Mouse (Mus musculus) left cerebral cortex, adult 2 months (tissue): ENCODE data around the gene Crhr1. TPM values are rescaled to one million over a fixed set of nuclear protein-coding genes. Genes with fewer than 3 reads are reported as not detected.
A peak's percentile ranks its signal among the peaks of the same experiment; 100 is the strongest.

Source experiments
- DNase-seq, 2 experiments: peaks; one replicate each; pipeline ENCODE4 v3.0.0; 2021 to 2022; ENCODE audit warnings: low spot score in 2 of 2, mixed read lengths in 1 of 2; ENCODE audit errors: extremely low spot score in 1 of 2
- H3K27ac ChIP-seq: fragments of 200-600 bp; 2 replicates; pipeline ENCODE4 v1.8.1; 2022
- H3K4me3 ChIP-seq: fragments of 200-600 bp; 2 replicates; pipeline ENCODE4 v1.8.1; 2022
- CTCF ChIP-seq: fragments of 200-600 bp; IDR thresholded peaks from 2 replicates; pipeline ENCODE4 v1.8.1; 2022; ENCODE audit warnings: antibody characterized with exemption, mild to moderate bottlenecking, moderate library complexity
- intact Hi-C: fragments of 180-260 bp; cut with DNase I; formaldehyde crosslinking; loops from one replicate; pipeline ENCODE4 v1.15.1; 2025
- long read RNA-seq, 2 experiments: library from polyadenylated mRNA; stranded (forward); transcript quantifications; one replicate each; pipeline ENCODE4 v2.0.0; 2021; ENCODE audit warnings: borderline mapping rate in 2 of 2
- total RNA-seq, 2 experiments: library from RNA; stranded (reverse); gene quantifications; 2 replicates each; pipeline ENCODE4 v1.2.3; 2021

Crhr1 gene
- total RNA-seq: 10 to 100 TPM; 27.9 to 31.8 TPM
- long read RNA-seq, experiment 1, transcript Crhr1-201 (13 exons, 2,460 nt): major isoform, 16 of 32 reads
- long read RNA-seq, experiment 1, partial matches to known transcripts: 3 of 32 reads
- long read RNA-seq, experiment 1, other reads (novel, unspliced or antisense): 13 of 32 reads
- long read RNA-seq, experiment 2, transcript Crhr1-201 (13 exons, 2,460 nt): major isoform, 10 of 32 reads
- long read RNA-seq, experiment 2, partial matches to known transcripts: 5 of 32 reads
- long read RNA-seq, experiment 2, other reads (novel, unspliced or antisense): 17 of 32 reads

DNA sequence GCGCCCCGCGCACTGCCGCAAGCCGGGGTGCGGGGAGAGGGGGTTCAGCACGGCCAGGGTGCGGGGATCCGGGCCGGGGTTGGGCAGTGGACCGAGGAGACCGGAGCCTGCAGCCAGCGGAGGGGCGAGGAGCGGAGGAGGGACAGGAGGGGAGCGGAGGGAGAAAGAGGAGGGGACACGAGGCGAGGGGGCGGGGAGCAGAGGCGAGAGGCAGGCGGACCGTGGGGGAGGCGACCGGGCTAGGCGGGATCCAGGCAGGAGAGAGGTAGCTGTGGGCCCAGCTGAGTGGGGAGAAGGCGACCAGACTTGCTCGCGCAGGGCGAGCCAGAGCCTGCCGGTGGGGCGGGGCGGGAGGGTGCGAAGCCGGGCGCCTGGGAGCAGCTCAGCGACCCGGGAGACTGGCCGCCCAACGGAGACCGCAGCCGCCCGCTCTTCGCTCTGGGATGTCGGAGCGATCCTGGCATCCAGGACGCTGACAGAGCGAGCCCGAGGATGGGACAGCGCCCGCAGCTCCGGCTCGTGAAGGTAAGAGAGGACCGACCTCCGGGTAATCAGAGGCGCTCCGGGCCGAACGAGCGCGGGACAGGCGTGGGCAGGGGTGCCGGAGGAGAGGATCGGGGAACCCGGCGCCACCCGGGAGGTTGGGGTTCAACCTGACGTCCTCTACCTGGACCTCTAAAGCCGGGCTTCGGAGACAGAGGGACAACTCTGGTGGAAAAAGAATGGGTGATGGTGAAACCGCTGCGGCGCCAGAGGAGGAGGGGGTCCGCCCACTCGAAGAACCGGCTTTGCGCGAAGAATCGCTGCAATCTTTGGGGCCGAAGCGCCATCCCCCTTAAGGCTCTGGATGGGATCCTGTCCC, at the start of gene Crhr1:
Gene Crhr1, plus strand, starts transcription at position 276 of the 862 bp plus-strand sequence.
- peak within 1 kb of the TSS; percentile 90 for H3K27ac ChIP-seq
- DNase-seq: peak; percentile 50 to 66
- H3K4me3 ChIP-seq: peak within 1 kb of the TSS; percentile 71
- no peak for TF ChIP-seq CTCF
- intact Hi-C loops: loop anchor here (2.0 to 5.0 kb wide), 3 partner anchors 38 to 106 kb away; no protein-coding TSS in a partner anchor

DNA sequence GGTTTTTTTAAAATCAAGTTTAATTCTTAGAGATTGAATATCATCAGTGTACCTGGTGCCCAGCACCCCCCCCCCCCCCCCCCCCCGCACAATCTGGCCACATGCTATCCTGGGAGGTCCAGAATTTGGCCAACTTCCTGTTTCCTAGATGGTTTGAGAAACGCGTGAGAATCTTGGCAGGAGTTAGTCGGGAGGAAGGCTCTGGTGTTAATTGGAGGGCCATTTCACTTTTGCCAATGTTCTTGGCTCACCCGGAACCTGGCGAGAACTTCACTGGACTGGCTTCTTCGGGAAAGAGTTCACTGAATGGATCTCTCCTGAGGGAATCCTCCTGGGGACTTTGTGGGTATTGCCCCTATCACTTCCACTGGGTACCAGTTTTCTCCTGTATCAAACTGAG, 49.4 kb upstream of the Crhr1 start:
- Histone ChIP-seq H3K4me3 (no peak overlapping the region), H3K27ac (no peak overlapping the region)
- DNase-seq: no peak
- no peak for TF ChIP-seq CTCF
- intact Hi-C loops: no loop called here

DNA sequence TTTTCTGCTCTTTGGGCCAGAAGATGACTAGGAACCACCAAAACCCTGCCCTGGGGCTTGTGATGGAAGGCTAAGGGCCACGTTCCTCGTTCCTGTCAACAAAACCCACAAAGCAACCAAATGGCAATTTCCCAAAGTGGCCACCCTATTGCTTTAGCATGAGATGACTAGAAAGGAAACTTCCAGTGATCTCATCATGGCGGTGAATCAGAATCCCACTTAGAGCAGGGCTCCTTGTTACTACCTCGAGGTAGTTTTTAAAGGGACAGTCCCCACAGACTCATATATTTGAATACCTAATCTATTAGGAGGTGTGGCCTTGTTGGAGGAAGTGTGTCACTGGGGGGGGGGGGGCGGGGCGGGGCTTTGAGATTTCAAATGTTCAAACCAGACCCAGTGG, 48.9 kb upstream of the Crhr1 start:
- H3K4me3 ChIP-seq: no peak overlapping the region
- H3K27ac ChIP-seq: no peak overlapping the region
- no peak for DNase-seq
- intact Hi-C loops: no loop called here
- no peak for TF ChIP-seq CTCF

DNA sequence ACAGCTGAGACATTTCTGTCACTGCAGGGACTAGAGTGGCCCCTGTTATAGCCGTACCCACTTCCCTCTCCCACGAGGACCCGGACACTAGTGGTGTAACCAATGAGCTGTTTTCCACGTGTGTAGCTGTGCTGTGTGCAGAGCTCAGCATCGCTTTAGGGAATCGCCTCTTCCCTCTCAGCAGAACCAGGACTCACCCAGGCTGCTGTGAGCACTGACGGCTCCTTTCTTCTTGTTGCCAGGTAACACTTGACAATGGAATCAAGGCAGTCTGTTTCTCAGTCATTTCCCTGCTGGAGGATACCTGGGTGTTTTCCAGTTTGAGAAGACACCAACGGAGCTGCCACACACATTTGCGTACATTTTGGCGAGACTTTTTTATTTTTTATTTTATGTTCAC, 44.1 kb upstream of the Crhr1 start:
- no peak overlapping the region for H3K27ac ChIP-seq
- intact Hi-C loops: no loop called here
- H3K4me3 ChIP-seq: no peak overlapping the region

DNA sequence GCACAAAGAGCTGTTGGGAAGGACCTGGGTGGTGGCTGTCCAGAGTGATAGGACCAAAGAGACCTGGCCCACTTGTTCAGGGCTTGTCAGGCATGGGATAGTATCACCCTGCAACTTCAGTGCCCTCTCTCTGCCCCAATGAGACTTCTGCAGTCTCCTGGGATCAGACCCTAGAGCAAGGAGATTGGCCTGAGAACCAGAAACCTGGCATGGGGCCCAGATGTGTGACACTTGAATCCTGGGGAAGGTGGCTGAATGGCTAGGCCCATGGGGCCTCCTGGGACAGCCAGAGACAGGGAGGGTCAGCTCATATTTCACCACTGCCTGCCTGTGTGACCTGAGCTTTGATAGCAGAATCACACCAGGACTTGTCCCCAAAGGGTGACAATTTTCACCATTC, 41.9 kb upstream of the Crhr1 start:
- TF ChIP-seq CTCF: no peak
- H3K27ac ChIP-seq: no peak overlapping the region
- no peak for DNase-seq
- intact Hi-C loops: no loop called here
- H3K4me3 ChIP-seq: no peak overlapping the region

More for the DNA sequence above, 44.1 kb upstream of the Crhr1 start:
- DNase-seq: no peak
- no peak for TF ChIP-seq CTCF

DNA sequence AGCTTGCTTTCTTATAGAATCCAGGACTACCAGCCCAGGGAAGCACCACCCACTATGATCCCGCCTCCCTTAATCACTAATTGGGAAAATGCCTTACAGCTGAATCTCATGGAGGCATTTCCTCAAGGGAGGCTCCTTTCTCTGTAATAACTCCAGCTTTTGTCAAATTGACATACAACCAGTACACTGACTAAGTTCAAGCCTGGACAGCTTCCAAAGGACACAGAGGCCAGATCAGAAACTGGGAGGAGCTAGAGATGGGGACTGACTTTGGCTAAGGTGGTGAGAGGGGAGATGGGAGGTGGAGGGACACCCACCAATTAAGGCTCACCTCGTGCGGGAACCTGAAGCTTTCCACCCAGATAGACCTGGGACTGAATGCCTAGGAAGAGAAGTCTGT, 37.5 kb upstream of the Crhr1 start:
- DNase-seq: no peak
- H3K27ac ChIP-seq: no peak overlapping the region
- intact Hi-C loops: no loop called here
- no peak for TF ChIP-seq CTCF
- no peak overlapping the region for H3K4me3 ChIP-seq

DNA sequence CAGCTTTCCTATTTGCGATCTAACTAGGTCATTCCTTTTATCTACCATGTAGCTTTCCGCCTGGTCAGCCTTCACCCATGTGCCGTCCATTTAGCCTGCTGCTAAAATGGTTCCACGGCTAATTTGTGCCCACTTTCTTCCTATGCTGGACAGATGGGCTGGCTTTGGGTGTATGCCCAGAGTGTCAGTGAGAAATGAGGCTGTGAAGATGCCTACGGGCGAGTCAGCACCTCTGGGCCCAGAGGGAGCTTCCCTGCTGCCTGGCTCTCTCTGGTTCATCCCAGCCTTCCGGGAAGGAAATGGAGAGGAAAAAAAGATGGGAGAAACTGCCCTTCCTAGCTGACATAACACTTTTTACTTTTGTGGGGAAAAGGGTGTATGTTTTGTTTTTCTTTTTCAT, 36.1 kb upstream of the Crhr1 start:
- Histone ChIP-seq H3K27ac (no peak overlapping the region), H3K4me3 (no peak overlapping the region)
- DNase-seq: no peak
- TF ChIP-seq CTCF: no peak
- intact Hi-C loops: no loop called here

DNA sequence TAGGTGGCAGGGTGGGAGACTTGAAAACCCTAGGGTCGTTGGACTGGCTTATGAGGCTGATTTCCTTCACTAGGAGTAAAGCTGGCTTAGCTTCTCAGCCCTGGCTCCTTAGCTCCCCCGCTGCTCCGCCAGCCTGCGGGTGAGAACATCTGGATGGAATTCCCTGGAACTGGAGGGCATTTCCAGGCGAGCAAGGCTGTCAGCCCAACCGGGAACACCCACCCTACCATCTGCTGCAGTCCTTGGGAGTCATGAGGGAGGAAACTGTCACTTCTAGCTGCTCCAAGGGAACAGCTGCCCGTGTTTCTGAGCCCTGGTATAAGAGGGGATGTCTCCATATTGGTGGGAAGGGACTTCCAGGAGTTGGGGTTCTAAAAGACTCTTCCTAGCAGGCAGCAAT, 33.1 kb upstream of the Crhr1 start:
- TF ChIP-seq CTCF: no peak
- Histone ChIP-seq H3K4me3 (no peak overlapping the region), H3K27ac (no peak overlapping the region)
- peak; percentile 47 to 56 for DNase-seq
- intact Hi-C loops: no loop called here

DNA sequence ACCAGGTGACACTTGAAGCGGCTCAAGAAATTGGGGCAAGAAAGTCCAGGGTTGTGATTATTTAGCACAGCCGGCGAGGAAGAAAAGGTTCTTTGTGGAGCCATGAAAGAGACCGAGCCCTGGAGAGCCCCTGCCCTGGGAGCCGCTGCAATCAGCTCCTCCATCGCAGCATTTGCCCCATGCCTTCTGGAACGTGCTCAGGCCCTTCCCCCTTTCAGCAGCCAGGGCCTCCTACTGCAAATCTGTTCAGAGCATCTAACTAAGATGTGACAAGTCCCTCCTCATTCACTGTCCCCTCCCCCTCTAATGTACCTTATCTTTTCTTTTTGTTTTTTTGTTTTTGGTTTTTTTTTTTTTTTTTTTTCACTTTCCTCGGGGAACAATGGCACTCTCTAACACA, 30.0 kb upstream of the Crhr1 start:
- no peak for DNase-seq
- TF ChIP-seq CTCF: no peak
- H3K4me3 ChIP-seq: no peak overlapping the region
- no peak overlapping the region for H3K27ac ChIP-seq
- intact Hi-C loops: no loop called here

DNA sequence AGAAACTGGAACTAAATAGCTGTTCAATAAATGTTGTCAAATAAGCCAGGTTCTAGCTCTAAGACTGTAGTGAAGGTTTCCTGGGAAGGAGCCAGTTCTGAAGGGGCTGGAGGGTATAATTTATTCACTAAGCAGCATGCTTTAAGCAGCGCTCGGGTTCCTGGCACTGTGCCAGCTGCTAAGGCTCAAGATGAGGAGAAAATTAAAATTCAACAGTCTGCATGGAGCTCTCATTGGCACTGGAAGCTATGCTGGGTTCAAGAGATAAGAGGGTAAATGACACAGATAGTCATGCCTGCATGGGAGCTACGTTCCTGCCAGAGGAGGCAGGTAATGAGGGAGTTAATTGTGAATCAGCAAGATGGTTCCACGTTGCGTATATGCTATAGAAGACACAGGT, 26.3 kb upstream of the Crhr1 start:
- Histone ChIP-seq H3K27ac (no peak overlapping the region), H3K4me3 (no peak overlapping the region)
- DNase-seq: peak; percentile 49 to 61
- intact Hi-C loops: no loop called here
- TF ChIP-seq CTCF: no peak

DNA sequence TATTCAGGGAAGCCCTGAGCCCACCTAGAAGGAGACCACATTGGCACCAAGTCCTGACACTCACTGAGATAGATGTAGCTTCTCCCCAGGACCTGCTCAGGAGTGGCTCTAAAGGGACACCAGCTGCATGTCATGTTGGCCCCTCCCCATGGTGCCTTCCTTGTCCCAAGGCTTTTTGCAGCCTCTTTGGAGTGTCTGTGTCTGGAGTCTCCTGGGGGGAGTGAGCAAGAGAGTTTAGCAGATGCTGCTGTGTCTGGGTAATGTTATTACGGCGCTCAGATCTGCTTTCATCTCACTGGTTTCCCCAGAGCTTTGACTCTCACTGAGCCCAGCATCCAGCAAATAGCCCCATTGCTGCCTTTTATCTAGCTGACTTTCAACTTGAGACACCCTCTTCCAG, 25.7 kb upstream of the Crhr1 start:
- intact Hi-C loops: no loop called here
- no peak for TF ChIP-seq CTCF
- H3K4me3 ChIP-seq: no peak overlapping the region
- no peak overlapping the region for H3K27ac ChIP-seq
- DNase-seq: no peak

DNA sequence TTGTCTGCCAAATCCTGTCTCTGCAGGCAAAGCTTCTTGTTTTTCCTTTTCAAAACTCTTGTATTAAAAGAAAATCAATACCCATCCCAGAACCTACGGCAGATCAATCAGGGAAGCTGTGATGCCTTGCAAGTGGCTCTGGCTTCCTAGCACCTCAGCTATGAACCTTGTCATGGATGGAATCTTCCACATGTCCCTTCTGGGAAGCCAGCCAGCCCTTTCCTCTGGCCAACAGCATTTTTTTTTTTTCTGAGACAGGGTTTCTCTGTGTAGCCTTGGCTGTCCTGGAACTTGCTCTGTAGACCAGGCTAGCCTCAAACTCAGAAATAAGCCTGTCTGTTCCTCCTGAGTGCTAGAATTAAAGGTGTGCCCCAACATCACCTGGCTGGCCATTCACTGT, 22.3 kb upstream of the Crhr1 start:
- no peak for DNase-seq
- Histone ChIP-seq H3K4me3 (no peak overlapping the region), H3K27ac (no peak overlapping the region)
- intact Hi-C loops: no loop called here
- no peak for TF ChIP-seq CTCF

DNA sequence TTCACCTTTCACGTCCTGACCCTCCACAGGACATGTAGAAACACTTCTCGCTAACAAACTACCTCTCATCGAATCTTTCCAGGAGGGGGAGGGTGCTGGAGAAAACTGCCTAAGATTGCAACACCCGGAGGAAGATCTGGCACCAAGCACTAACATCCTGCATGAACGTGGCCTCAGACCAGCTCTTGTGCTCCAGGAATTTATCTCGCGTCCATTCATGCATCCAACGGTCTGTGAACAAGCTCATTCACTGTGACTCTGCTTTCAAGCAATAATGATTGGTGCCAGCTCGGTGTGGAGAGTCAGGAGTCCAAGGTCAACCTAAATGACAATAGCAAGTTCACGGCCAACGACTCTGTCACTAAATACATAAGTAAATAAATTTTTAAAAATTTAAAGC, 20.8 kb upstream of the Crhr1 start:
- no peak overlapping the region for H3K27ac ChIP-seq
- intact Hi-C loops: no loop called here
- no peak for TF ChIP-seq CTCF
- no peak for DNase-seq
- no peak overlapping the region for H3K4me3 ChIP-seq
